Mouse (Mus musculus) liver, embryonic 14.5 days (tissue): Measurements from ENCODE around the gene Kmo.

ENCODE experiments used
- CTCF ChIP-seq: IDR thresholded peaks from 2 replicates; pipeline ENCODE4 v1.5.1; 2016; ENCODE audit warnings: antibody characterized with exemption, low read depth, control low read depth
- EP300 ChIP-seq: IDR thresholded peaks from 2 replicates; pipeline ENCODE4 v1.6.1; 2016; ENCODE audit warnings: antibody characterized with exemption, low read depth

GRCm38 (mm10) chr1:175693429-175693960 is 73.3 kb downstream of the Kmo start:
- TF ChIP-seq CTCF (no peak), EP300 (no peak)
